Mouse (Mus musculus) midbrain, embryonic 13.5 days (tissue): Measurements from ENCODE around the gene Cfap45. TPM values are rescaled to one million over a fixed set of nuclear protein-coding genes. Genes with fewer than 3 reads are reported as not detected.

ENCODE experiments used
- ATAC-seq: fragments of 200-750 bp; cut with Nextera tagmentation; 2 replicates; pipeline ENCODE4 v1.8.0; 2017; ENCODE audit warnings: mild to moderate bottlenecking, moderate TSS enrichment, moderate library complexity
- H3K27ac ChIP-seq: fragments of 300-500 bp; sonication (generic); 2 replicates; pipeline ENCODE4 v1.5.1; 2015; ENCODE audit warnings: inconsistent platforms, mild to moderate bottlenecking, moderate library complexity
- H3K27me3 ChIP-seq: fragments of 300-500 bp; sonication (generic); 2 replicates; pipeline ENCODE4 v1.6.1; 2015; ENCODE audit warnings: mild to moderate bottlenecking, inconsistent platforms
- H3K36me3 ChIP-seq: fragments of 300-500 bp; sonication (generic); 2 replicates; pipeline ENCODE4 v1.6.1; 2015; ENCODE audit warnings: mild to moderate bottlenecking, inconsistent platforms
- H3K4me1 ChIP-seq: fragments of 300-500 bp; sonication (generic); replicated peaks from 2 replicates; pipeline ENCODE4 v1.6.1; 2015; ENCODE audit warnings: inconsistent platforms
- H3K4me2 ChIP-seq: fragments of 300-500 bp; sonication (generic); replicated peaks from 2 replicates; pipeline ENCODE4 v1.6.1; 2015; ENCODE audit warnings: moderate library complexity, mild to moderate bottlenecking, inconsistent platforms
- H3K4me3 ChIP-seq: fragments of 300-500 bp; sonication (generic); replicated peaks from 2 replicates; pipeline ENCODE4 v1.5.1; 2015; ENCODE audit warnings: mild to moderate bottlenecking, inconsistent platforms
- H3K9ac ChIP-seq: fragments of 300-500 bp; sonication (generic); replicated peaks from 2 replicates; pipeline ENCODE4 v1.6.1; 2015; ENCODE audit warnings: mild to moderate bottlenecking, inconsistent platforms
- H3K9me3 ChIP-seq: fragments of 300-500 bp; sonication (generic); 2 replicates; pipeline ENCODE4 v1.6.1; 2016; ENCODE audit warnings: mild to moderate bottlenecking, inconsistent platforms
- WGBS: fragments of 180-500 bp; shearing (Covaris S2); methylation state at CpG from one replicate; pipeline ENCODE4 v1.1.7; 2015; 5-methylcytosine and 5-hydroxymethylcytosine counted together
- polyA plus RNA-seq: library from polyadenylated mRNA; unstranded; fragments of >200 nt; fragmentation: Nextera tagmentation; extraction: Ambion mirVana; gene quantifications from 2 replicates; pipeline ENCODE4 v1.2.1, GENCODE M21; 2015

The Cfap45 gene
- polyA plus RNA-seq, 1 experiment from 2014 or later: 1.9 TPM

- Histone ChIP-seq H3K9ac (no peak overlapping the region), H3K4me3 (no peak overlapping the region), H3K27me3 (peaks cover 4% of the 10 kb centered on the region), H3K4me1 (peaks cover 14% of the 10 kb centered on the region), H3K4me2 (no peak overlapping the region), H3K27ac (no peak overlapping the region), H3K9me3 (no peaks in the 10 kb centered on the region), H3K36me3 (no peaks in the 10 kb centered on the region)
- no peak for ATAC-seq
- WGBS: 45% methylated on average over 8 of the region's 8 CpGs
Observed at GRCm38 (mm10) chr1:172509983-172510382, 10.6 kb upstream of the Cfap45 start.

DNA sequence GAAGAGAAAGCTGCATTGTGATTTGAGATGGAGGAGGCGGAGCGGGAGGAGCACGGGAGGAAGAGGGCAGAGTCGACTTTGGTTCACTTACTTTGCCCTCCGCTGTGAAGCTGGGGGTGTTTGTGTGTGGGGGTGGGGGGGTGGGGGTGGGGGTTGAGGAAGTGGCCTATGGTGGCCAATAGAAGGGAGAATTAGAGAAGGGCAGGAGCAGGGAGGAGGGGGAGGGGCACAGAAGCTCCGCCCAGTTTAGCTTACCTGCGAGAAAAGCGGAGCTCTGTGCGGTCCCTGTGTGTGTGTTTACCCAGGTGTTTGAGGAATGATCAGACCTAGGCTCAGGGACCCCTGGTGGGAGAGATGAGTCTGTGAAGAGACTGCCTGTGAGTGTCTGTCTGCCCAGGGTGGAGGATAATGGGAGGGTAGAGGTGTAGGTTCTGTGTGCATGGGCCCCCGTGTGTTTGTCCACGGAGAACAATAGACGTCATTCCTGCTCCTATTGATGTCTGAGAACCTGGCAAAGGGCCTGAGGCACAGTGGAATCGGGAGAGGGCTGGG lies 10.1 kb upstream of the Cfap45 start:
- no peak overlapping the region for H3K27ac ChIP-seq
- no peak for ATAC-seq
- H3K4me3 ChIP-seq: no peak overlapping the region

DNA sequence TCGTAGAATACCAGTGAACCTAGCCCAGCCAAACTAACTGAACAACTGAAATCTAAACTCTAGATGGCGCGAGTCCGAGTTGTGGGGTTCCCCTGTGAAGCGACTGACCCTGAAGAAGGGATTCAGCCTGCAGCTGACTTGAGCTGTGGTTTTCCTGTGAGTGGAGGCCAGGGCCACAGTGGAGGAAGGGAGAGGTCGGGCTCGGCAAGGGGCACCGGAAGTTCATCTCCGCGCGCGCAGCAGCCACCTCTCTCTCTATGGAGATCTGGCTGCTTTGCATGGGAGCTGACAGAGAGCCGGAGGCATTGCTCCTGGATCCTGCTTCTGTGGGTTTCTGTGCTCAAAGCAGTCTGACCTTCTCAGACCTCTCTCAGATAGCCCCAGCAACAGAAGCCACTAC lies 7.6 kb upstream of the Cfap45 start:
- no peaks in the 10 kb centered on the region for H3K36me3 ChIP-seq
- H3K9me3 ChIP-seq: 0 out of 2 replicates have a peak, but pooled peaks cover 5% of the 10 kb centered on the region
- no peak overlapping the region for H3K4me3 ChIP-seq
- 34% methylated on average over 13 of the region's 13 CpGs for WGBS
- ATAC-seq: no peak
- peaks cover 14% of the 10 kb centered on the region for H3K4me1 ChIP-seq
- peak overlapping the region; percentile 30 for H3K4me2 ChIP-seq
- no peak overlapping the region for H3K9ac ChIP-seq
- no peaks in the 10 kb centered on the region for H3K27me3 ChIP-seq
- H3K27ac ChIP-seq: no peak overlapping the region

More for the DNA sequence above, 10.1 kb upstream of the Cfap45 start:
- Histone ChIP-seq H3K9ac (no peak overlapping the region), H3K27me3 (no peaks in the 10 kb centered on the region), H3K36me3 (no peaks in the 10 kb centered on the region), H3K4me2 (no peak overlapping the region), H3K9me3 (no peaks in the 10 kb centered on the region), H3K4me1 (peaks cover 14% of the 10 kb centered on the region)
- 22% methylated on average over 13 of the region's 13 CpGs for WGBS

DNA sequence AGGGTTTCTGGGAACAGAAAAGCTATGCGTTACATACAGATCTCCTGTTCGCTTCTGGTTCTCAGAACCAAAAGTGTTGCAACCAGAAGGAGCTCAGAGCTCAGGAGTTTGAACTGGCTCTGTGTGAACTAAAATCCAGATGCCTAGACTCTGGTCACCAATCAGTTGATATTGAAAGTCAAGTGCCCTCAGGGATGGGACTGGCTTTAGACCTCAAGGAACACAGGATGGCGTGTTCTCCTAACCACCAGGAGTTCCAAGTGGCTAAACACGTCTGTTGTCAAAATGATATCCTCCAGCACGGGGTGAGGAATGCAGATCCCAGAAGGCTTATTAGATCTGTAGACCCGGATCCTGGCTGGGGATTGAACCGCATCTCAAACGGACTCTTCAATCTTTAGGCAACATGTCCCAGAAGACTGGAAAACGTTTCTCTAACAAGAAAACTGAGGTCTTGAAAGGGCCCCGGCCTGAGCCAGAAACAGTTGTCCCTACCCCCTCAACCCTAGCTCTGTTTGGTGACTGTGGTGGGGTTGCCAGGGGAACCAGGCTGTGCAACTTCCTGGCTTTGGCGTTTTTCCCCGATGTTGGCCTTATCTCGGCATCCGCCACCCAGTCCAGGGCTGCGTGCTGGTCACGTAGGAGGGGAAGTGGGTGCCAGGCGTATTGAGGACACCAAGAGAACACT lies 6.9 kb upstream of the Cfap45 start:
- Histone ChIP-seq H3K4me1 (peaks cover 8% of the 10 kb centered on the region; the same call in 1 of the 2 replicates), H3K9ac (no peak overlapping the region), H3K4me3 (no peak overlapping the region), H3K27me3 (no peaks in the 10 kb centered on the region), H3K4me2 (no peak overlapping the region), H3K27ac (no peak overlapping the region), H3K9me3 (0 out of 2 replicates have a peak, but pooled peaks cover 5% of the 10 kb centered on the region), H3K36me3 (no peaks in the 10 kb centered on the region)
- ATAC-seq: no peak
- 81% methylated on average over 17 of the region's 17 CpGs for WGBS

GRCm38 (mm10) chr1:172514213-172514529 lies 6.4 kb upstream of the Cfap45 start:
- no peaks in the 10 kb centered on the region for H3K36me3 ChIP-seq
- H3K4me2 ChIP-seq: no peak overlapping the region
- no peaks in the 10 kb centered on the region for H3K27me3 ChIP-seq
- 0 out of 2 replicates have a peak, but pooled peaks cover 5% of the 10 kb centered on the region for H3K9me3 ChIP-seq
- no peak for ATAC-seq
- H3K27ac ChIP-seq: no peak overlapping the region
- no peak overlapping the region for H3K9ac ChIP-seq
- H3K4me1 ChIP-seq: peaks cover 7% of the 10 kb centered on the region; the same call in 1 of the 2 replicates
- H3K4me3 ChIP-seq: no peak overlapping the region
- WGBS: 79% methylated on average over 4 of the region's 4 CpGs

DNA sequence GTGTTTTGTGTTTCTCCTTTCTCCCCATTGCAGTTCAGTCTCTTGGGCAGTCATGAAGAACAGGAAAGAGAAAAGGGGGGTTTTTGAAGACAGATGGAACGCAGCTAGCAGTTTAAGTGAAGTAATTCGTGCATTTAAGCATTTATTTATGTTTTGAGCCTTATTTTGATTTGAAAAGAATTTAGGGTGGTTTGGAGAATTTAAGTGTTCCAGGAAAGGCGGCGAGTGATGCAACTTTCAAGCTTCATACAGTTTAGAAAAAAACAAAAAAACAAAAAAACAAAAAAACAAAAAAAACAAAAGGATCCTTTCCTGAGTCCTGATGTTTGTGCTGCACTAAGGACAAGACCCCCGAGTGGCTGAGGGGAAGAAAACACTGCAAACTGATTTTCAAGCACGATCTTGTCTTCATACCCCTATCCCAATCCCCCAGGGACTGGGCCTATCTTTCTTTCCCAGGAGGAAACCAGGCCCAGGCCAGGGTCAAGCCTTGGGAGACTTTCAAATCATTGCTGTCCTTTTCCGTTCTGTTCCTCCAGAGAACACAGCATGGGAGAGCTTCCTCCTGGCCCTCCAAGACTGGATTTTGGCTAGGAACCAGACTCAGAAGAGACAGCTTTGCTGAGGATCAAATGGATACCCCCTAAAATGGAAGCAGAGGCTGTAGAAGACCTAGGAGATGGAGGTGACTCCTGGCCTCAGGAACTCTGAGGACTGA lies 5.9 kb upstream of the Cfap45 start:
- 82% methylated on average over 7 of the region's 7 CpGs for WGBS
- Histone ChIP-seq H3K9ac (no peak overlapping the region), H3K27me3 (no peaks in the 10 kb centered on the region), H3K27ac (no peak overlapping the region), H3K4me1 (peaks cover 7% of the 10 kb centered on the region; the same call in 1 of the 2 replicates), H3K4me3 (no peak overlapping the region), H3K36me3 (no peaks in the 10 kb centered on the region), H3K9me3 (0 out of 2 replicates have a peak, but pooled peaks cover 5% of the 10 kb centered on the region), H3K4me2 (no peak overlapping the region)
- no peak for ATAC-seq

GRCm38 (mm10) chr1:172515396-172515795 lies 5.2 kb upstream of the Cfap45 start:
- 83% methylated on average over 1 of the region's 1 CpGs for WGBS
- no peaks in the 10 kb centered on the region for H3K27me3 ChIP-seq
- H3K4me2 ChIP-seq: no peak overlapping the region
- peaks cover 12% of the 10 kb centered on the region for H3K4me1 ChIP-seq
- H3K27ac ChIP-seq: no peak overlapping the region
- H3K4me3 ChIP-seq: no peak overlapping the region
- no peak for ATAC-seq
- no peaks in the 10 kb centered on the region for H3K36me3 ChIP-seq
- H3K9ac ChIP-seq: no peak overlapping the region
- H3K9me3 ChIP-seq: 0 out of 2 replicates have a peak, but pooled peaks cover 5% of the 10 kb centered on the region

DNA sequence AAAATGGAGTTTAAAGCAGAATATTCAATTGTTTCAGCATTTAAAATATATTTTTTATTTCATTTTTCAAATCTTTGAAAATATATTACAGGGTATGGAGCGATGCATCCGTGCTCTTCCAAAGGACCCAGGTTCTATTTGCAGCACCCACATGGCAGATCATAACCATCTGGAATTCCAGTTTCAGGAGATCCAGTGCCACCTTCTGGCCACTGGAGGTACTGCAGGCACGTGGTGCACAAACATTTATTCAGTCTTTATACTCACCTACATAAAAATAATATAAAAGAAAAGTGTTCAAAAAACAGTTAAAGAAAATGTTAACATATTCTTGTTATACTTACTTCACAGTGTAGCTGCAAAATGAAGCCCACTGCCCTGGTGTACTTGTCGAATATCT lies 2.6 kb upstream of the Cfap45 start:
- no peaks in the 10 kb centered on the region for H3K36me3 ChIP-seq
- H3K4me1 ChIP-seq: peaks cover 17% of the 10 kb centered on the region
- no peaks in the 10 kb centered on the region; the same call in 1 of the 2 replicates for H3K27me3 ChIP-seq
- no peak overlapping the region for H3K4me3 ChIP-seq
- H3K9me3 ChIP-seq: 0 out of 2 replicates have a peak, but pooled peaks cover 5% of the 10 kb centered on the region
- no peak overlapping the region for H3K27ac ChIP-seq
- ATAC-seq: no peak
- WGBS: 77% methylated on average over 4 of the region's 4 CpGs
- no peak overlapping the region for H3K9ac ChIP-seq
- H3K4me2 ChIP-seq: no peak overlapping the region

- Histone ChIP-seq H3K9ac (no peak overlapping the region), H3K4me3 (no peak overlapping the region), H3K36me3 (no peaks in the 10 kb centered on the region), H3K9me3 (0 out of 2 replicates have a peak, but pooled peaks cover 5% of the 10 kb centered on the region), H3K27ac (no peak overlapping the region), H3K27me3 (no peaks in the 10 kb centered on the region; the same call in 1 of the 2 replicates), H3K4me1 (peaks cover 16% of the 10 kb centered on the region), H3K4me2 (no peak overlapping the region)
- WGBS: 76% methylated on average over 6 of the region's 6 CpGs
- ATAC-seq: no peak
Observed at GRCm38 (mm10) chr1:172519644-172520043, 957 bp upstream of the Cfap45 start.

DNA sequence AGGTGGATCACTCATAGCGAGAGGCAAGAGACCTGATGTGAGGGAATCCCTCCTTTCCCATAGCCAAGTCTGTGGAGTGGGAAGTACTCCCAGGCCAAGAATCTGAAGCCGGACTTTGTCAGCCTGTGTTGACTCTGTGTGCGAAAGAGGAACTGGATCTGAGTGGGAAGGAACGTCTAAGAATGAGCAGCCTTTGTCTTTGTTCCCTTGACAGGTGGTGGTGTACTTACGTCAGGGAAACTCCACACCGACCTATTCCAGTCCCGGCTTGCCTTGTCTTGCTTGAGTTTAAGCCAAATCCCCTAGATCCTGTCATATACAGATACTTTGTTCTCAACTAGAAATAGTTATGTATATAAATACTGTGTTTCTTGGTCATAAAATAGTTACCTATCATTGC lies 1.9 kb downstream of the Cfap45 start:
- Histone ChIP-seq H3K9me3 (0 out of 2 replicates have a peak, but pooled peaks cover under 1% of the 10 kb centered on the region), H3K4me3 (no peak overlapping the region), H3K27ac (no peak overlapping the region), H3K4me2 (no peak overlapping the region), H3K4me1 (peaks cover 24% of the 10 kb centered on the region), H3K27me3 (no peaks in the 10 kb centered on the region; the same call in 1 of the 2 replicates), H3K36me3 (no peaks in the 10 kb centered on the region), H3K9ac (no peak overlapping the region)
- 73% methylated on average over 7 of the region's 7 CpGs for WGBS
- no peak for ATAC-seq

DNA sequence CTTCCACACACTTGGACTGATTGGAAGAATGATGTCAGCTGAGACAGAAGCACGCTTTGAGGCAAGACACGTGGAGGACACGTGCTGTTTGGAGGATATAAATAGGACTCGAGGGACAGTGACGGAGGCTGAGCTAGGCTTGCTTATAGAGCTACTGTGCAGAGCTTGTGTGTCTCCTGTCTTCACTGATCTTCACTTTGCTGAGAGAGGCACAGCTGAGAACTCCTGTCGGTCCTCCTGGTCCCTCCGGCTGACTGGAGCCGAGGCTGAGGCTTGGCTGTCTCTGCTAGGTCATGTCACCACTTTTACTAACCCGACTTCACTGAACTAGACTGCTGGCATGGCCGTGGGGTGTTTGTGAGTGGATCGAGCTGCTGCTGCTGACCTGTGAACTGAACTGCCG lies 3.1 kb downstream of the Cfap45 start:
- H3K27me3 ChIP-seq: peaks cover 2% of the 10 kb centered on the region; the same call in 1 of the 2 replicates
- no peaks in the 10 kb centered on the region for H3K9me3 ChIP-seq
- no peak overlapping the region for H3K9ac ChIP-seq
- no peak overlapping the region for H3K27ac ChIP-seq
- no peak overlapping the region for H3K4me2 ChIP-seq
- H3K4me1 ChIP-seq: peaks cover 25% of the 10 kb centered on the region
- no peak for ATAC-seq
- 79% methylated on average over 12 of the region's 12 CpGs for WGBS
- H3K4me3 ChIP-seq: no peak overlapping the region
- no peaks in the 10 kb centered on the region for H3K36me3 ChIP-seq
